Mouse (Mus musculus) testis, adult 2 months (tissue): ENCODE results near the gene Cacna2d1.

ENCODE experiments used
- CTCF ChIP-seq: fragments of 200-500 bp; IDR thresholded peaks from 2 replicates; pipeline ENCODE4 v1.5.1; 2012; ENCODE audit warnings: low read depth, mild to moderate bottlenecking, inconsistent platforms, low read length, moderate library complexity; ENCODE audit not compliant: control insufficient read depth, insufficient read depth, insufficient replicate concordance
- POLR2A ChIP-seq: fragments of 200-500 bp; IDR thresholded peaks from 2 replicates; pipeline ENCODE4 v1.6.1; 2012; ENCODE audit warnings: low read depth, mild to moderate bottlenecking, inconsistent platforms, low read length, moderate library complexity; ENCODE audit not compliant: control insufficient read depth

DNA sequence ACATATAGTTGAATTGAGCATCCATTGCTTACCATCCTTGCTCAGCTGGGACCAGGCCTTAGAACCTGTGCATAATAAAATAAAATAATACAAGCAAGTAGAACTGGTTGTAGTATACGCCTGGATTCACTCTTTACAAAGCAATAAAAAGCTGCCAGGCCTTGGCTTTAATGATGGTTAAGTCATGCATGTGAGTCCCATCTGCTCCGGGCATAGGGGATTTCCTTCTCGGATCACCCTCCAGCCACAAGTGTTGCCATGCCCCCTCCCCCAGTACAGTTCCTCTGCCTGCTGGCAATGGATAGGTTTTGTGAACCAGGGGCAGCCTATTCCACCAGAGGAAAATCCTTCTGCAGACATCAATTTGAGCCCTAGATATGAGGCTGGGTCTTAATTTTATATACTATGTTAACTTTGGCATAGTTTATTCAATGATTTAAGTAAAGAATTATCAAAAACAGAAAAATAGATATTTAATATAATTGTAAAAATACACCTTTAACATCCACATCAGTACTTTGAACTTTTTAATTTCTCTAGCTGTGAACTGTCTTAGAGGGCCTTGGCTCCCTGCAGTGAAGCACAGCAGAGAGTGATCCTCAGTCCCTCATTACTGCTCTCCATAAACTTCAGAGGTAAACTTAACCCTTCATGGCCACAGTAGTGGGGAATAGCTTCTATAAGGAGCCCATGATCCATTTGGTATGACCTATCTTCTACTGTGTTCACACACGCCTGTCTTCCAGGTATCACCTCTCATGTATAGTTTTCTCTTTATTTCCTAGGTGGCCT, 90.3 kb downstream of the Cacna2d1 start:
- TF ChIP-seq POLR2A (no peak), CTCF (no peak)
